Mouse (Mus musculus) urinary bladder, postnatal 4 days (tissue): ENCODE data around the gene Haghl.

Source experiments
- DNase-seq, 2 experiments: peaks; one replicate each; pipeline ENCODE4 v3.0.0; 2021 to 2022; ENCODE audit warnings: low spot score in 2 of 2

Haghl gene

DNA sequence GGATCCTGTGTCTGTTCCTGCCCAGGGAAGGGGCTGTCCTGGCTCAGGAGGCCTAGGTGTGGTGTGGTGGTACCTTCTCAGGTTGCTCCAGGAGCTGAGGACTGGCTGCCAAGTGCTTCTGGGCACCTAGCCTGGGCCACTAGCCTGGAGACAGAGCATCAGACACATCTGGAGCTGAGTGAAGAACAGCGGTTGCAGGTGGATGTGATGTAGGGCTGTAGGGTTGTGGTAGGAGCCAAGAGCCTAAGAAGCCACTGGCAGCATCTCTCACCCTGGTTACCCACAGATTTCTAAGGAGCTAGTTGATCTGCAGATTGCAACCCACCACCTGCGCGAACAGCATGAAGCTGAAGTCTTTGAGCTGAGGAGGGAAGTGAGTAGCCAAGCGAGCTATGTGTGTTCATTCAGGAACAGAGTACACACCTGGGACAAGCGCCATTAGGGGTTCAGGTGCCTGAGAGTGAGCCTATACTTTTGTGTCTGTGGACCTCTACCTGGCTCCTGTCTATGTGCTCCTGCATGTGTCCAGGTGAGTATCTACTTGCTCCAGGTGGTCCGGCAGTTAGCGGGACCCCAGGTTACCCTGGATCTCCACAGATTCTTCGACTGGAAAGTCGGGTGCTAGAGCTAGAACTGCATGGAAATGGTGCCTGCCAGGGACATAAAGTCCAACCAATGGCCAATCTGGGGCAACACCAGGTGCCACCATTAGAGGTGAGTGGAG, 1.5 kb upstream of the Haghl start:
- no peak for DNase-seq

DNA sequence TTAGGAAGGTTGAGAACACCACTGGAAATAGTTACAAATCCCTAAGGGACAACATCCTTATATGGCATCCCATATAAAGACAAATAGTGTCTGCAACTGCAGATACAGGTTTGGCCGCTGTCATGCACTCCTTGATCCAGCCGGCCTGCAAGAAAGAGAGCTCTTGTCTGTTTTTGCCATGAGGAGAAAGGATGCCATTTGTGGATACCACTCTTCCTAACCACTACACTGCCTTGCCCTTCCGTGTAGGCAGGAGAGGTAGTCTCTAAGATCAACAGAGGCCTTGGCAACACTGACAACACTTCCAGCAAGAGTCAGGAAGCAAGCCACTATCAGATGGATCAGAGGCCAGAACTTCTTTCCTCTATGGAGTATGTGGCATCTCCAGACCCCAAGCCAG, 807 bp upstream of the Haghl start, which contains the start of gene Ccdc78:
Gene Ccdc78 (plus strand): TSS at position 301 of the 400 bp plus-strand sequence.
- DNase-seq = no peak

DNA sequence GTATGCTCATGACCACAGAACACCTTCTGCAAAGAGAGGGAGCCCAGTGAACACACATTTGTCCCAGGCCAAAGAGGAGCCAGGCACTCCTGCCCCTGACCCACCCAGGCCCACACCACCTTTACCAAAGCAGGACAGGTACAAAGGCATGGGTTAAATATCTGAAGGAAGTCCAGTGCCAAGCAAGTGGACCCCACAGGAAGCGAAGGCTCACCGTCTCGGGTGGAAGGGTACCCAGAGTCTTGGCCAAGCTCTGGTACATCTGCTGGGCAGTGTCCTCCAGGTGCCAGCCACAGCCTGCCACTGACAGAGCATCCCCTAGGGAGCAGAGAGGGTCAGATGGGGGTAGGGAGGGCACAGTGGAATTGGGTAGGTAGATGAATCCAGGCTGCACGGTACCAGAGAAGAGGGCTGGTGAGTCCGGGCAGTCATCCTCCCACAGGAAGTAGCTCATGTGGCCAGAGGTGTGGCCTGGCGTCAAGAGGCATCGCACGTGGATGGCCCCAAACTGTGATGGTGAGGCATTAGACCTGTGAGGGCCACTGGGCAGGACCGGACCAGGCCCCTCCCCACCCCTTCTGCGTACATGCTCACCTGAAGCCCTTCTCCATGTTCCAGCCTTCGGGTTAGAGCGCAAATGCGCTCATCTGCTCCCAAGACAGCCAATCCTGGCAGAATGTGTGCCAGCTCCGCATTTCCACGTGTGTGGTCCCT, 1.5 kb downstream of the Haghl start:
- DNase-seq = no peak

DNA sequence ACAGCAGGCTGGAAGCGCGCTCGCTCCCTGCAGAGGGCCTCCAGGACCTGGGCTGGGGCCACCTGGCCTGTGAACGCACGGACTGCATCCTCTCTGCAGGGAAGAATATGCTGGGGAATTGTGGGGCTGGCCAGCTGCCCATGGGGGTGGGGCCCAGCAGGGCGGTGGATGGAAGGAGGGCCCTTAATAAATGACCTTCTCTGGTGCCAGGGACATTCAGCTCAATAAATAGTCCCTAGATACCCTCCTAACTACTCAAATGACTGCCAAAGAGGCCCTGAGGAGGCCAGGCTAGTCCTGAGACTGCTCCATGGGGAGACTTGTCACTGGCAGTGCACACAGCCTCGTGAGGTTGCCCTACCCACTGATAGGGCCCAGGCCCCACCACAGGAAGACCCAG, 2.4 kb downstream of the Haghl start:
- DNase-seq = no peak

GRCm38 (mm10) chr17:25781339-25781738, 4.1 kb downstream of the Haghl start:
- DNase-seq = no peak

- DNase-seq = no peak
Measured at GRCm38 (mm10) chr17:25777948-25778347, 7.5 kb downstream of the Haghl start.

DNA sequence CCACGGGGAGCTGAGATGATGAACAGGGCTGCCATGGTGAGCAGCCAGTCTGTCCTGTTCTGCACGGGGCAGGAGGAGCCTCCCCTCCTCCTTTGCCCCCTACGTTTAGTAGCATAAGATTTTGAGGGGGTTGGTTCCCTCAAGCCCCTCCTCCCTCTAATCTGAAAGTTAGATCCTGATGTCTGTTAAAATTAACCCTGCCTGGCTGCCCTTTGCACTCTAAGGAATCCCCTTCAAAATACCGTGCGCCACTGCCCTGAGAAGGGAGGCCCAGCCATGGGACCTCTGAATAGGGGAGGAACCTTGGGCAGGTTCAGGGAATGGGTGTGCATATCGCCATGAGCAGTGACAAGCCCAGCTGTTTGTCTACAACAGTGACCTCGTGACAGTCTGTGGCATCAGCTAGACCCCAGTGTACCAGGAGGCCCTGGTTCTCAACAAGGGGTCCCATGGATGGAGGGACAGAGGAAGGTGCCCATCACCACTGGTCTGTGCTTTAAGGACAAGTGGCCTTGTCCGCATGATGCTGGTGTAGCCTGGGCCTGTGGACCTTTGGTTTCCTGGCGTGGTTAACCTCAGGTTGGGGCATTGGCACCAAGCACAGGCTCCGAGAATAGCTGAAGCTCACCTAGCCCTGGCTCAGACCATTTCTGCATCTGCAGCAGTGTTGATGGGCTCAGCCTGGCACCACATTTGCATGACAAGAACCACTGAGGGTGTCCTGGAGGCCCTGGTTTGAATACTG, 10.0 kb downstream of the Haghl start:
- no peak for DNase-seq

DNA sequence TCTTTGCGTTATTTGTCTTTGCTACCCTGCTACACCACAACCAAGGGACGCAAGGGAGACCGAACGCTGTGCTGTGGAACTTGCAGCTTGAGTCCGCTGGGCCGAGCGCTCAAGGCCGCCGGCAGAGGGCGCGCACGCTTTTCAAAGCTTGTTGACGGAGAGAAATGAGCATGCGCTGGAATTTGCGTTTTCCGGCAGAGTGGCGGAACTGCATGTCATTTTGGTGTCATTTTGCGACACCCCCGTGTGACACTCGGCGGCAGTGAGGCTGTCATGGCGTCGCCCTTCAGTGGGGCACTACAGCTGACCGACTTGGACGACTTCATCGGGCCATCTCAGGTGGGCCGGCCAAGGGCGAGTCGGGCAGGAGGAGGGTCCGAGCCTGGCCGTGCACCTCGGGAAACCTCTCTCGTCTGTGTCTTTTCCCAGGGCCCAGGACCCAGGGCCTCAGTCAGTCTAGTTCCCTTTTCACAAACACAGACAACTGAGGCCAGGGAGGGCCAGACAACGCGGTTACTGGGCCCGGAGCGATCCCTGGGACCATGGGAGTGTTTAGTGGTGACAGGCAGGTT, 11.8 kb downstream of the Haghl start, which contains the start of gene Narfl:
Gene Narfl (plus strand): TSS at position 228 of the 572 bp plus-strand sequence.
- DNase-seq = peak; percentile 94 to 97

- no peak for DNase-seq
Measured at GRCm38 (mm10) chr17:25769331-25769730, 16.1 kb downstream of the Haghl start.

DNA sequence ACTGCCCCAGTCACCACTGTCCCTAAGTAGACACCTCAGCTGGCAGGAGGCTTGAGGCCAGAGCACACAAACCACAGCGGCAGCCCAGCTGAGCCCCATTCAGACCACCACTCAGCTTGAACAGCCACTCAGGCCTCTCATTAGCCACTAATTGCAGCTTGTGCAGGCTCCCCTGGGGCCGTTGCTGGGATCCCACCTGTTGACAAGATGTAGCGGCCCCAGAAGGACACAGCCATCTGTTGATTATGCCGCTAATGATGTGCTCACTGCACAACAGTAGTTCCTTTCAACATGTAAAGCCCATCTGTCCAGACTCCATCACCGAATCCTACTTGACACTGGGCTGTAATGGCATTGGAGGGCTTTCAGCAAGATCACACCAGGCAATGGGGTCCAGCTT, 19.6 kb downstream of the Haghl start:
- DNase-seq = no peak

- DNase-seq = no peak
Measured at GRCm38 (mm10) chr17:25762591-25762990, 22.9 kb downstream of the Haghl start.

GRCm38 (mm10) chr17:25761561-25761970, 23.9 kb downstream of the Haghl start:
- no peak for DNase-seq

DNA sequence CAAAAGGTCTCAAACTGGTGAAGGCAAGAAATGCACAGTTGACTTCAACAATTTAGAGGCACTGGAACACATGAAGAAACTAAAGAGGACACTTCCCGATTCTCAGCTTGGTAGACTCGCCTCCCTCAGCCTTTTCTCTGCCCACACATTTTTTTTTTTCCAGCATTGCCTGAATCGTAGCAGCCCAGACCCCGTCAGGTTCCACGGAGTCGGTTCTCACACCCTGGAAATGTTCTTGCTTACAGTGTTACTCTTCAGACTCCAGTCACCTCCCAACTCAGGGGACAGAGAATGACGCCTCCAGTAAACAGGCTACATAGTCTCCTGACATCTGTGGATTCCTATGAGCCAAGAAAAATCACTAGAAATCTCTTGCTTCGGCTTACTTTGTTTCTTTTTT, 25.3 kb downstream of the Haghl start:
- no peak for DNase-seq

DNA sequence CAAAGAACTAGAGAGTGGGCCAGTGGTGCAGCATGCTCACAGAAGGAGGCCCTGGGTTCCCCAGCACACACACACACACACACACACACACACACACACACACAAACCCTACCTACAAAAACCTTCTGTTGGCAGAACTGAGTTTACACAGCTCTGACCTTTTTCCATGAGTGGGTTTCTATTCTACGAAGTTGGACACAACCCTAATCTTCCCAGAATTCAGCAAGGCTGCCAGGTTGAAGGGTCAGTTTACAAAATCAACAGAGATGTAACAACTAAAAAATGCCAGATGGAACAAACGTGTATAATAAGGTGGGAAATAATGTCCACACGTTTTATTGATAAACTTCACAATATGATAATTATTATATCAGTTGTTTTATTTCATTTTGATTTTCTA, 27.8 kb downstream of the Haghl start:
- DNase-seq = no peak

DNA sequence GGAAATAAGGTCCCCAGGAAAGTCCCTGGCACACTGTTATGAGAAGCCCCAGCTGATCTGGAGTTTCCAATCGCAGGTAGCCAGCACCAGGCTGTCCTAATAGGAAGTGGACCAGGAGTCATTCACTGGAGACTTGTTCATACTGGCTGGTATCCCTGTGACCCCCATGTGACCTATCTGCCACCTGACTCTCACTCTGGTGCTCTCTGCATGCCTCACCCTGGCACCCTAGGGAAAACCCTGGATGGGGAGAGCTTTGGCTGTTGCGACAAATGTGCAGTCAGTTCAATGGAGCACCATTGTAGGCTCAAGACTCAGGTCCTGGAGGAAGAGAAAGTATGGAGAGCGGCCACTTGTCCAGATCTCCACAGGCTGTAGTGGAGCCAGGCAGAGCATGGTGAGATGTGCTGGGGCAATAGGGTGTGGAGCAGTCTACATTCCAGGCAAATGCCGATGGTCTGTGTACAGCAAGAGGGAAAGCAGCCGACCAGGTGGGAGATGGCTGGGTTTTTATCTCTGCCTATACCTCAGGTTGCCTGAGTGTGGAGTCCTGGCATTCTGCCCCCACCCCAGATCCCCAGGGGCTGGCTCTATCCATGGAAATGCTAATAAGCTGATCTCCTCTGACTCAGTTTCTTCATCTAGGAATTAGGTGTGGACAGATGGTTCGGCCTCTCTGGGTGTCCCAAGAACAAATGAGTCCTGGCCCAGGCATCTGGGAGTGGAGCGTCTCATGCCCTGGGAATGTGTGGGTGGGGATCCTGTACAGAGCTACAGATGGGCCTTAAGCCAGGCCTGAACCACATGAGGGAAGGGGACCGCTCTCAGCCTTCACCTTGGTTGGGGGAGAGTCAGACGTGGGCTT, 28.9 kb downstream of the Haghl start:
- no peak for DNase-seq

GRCm38 (mm10) chr17:25755627-25756377, 29.7 kb downstream of the Haghl start:
- no peak for DNase-seq

DNA sequence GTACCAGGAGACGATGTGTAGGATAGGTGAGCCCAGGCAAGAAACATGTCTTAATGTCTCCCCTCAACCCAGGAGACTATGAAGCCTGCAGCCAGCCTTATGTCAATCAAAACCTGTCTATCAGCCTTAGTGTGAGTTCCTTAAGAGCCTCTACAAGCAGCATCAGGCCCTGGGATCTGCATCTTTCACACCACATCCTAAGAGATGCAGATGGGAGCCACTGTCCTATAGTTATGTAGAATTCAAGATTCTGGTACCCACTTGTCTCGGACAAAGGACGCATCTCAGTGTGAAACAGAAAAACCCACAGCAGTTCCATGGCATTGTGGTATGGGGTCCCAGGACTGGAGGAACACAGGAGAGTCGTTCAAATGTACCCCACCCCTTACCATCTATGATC, 30.4 kb downstream of the Haghl start:
- no peak for DNase-seq

- DNase-seq = no peak
Measured at GRCm38 (mm10) chr17:25754241-25754640, 31.2 kb downstream of the Haghl start, which contains the start of gene Msln. Msln (minus strand) TSS chr17:25754378.

- peak; percentile 70 to 86 for DNase-seq
Measured at GRCm38 (mm10) chr17:25751446-25751845, 34.0 kb downstream of the Haghl start.

DNA sequence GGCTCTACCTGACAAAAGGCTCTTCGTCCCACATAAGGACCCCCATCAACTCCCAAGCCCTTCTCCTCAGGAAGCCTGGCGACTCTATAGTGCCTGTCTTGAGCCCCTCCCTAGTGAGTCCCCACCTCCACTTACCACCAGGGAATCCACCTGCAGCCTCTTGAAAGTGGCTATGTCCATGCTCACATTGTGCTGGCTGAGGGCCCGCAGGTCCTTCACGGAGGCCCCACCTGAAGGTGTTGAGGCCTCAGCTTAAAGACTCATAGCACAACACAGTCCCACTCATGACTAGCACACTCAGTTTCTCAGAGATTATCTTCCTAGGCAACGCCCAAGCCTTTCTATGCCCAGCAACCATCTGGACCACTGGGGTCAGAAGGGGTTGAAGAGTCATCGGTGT, 36.2 kb downstream of the Haghl start:
- DNase-seq = no peak
